Mouse (Mus musculus) forebrain, postnatal 0 days (tissue): Measurements from ENCODE around the gene Ip6k1. TPM values are rescaled to one million over a fixed set of nuclear protein-coding genes. Genes with fewer than 3 reads are reported as not detected.

Source experiments
- ATAC-seq: fragments of 200-750 bp; cut with Nextera tagmentation; 2 replicates; pipeline ENCODE4 v1.8.0; 2017; ENCODE audit warnings: mild to moderate bottlenecking, moderate library complexity
- DNase-seq: peaks from one replicate; pipeline ENCODE4 v3.0.0-alpha.2; 2015
- H3K27ac ChIP-seq: fragments of 300-500 bp; sonication (generic); 2 replicates; pipeline ENCODE4 v1.5.1; 2014; ENCODE audit warnings: low read depth, mild to moderate bottlenecking, antibody characterized with exemption, low read length, moderate library complexity, mixed read lengths
- H3K27me3 ChIP-seq: fragments of 300-500 bp; sonication (generic); 2 replicates; pipeline ENCODE4 v1.6.1; 2014; ENCODE audit warnings: mild to moderate bottlenecking, low read length, mixed read lengths; ENCODE audit not compliant: insufficient read depth
- H3K36me3 ChIP-seq: fragments of 300-500 bp; sonication (generic); 2 replicates; pipeline ENCODE4 v1.6.1; 2014; ENCODE audit warnings: mild to moderate bottlenecking, moderate library complexity; ENCODE audit not compliant: insufficient read depth
- H3K4me1 ChIP-seq: fragments of 300-500 bp; sonication (generic); 2 replicates; pipeline ENCODE4 v1.6.1; 2014; ENCODE audit warnings: antibody characterized with exemption; ENCODE audit not compliant: insufficient read depth
- H3K4me2 ChIP-seq: fragments of 300-500 bp; sonication (generic); 2 replicates; pipeline ENCODE4 v1.6.1; 2014; ENCODE audit warnings: low read depth, mild to moderate bottlenecking, moderate library complexity
- H3K4me3 ChIP-seq: fragments of 300-500 bp; sonication (generic); 2 replicates; pipeline ENCODE4 v1.5.1; 2014; ENCODE audit warnings: low read depth, low read length, mixed read lengths
- H3K9ac ChIP-seq: fragments of 300-500 bp; sonication (generic); 2 replicates; pipeline ENCODE4 v1.6.1; 2014; ENCODE audit warnings: mild to moderate bottlenecking
- H3K9me3 ChIP-seq: fragments of 300-500 bp; sonication (generic); 2 replicates; pipeline ENCODE4 v1.6.1; 2016; ENCODE audit warnings: low read length
- CTCF ChIP-seq: sonication (generic); IDR thresholded peaks from 2 replicates; pipeline ENCODE4 v1.5.1; 2016; ENCODE audit warnings: antibody characterized with exemption, control low read depth, low read depth
- WGBS: fragments of 180-500 bp; shearing (Covaris S2); extraction: QIAGEN DNeasy Blood & Tissue Kit; methylation state at CpG from one replicate; pipeline ENCODE4 v1.1.7; 2014; 5-methylcytosine and 5-hydroxymethylcytosine counted together
- polyA plus RNA-seq: library from polyadenylated mRNA; unstranded; fragments of >200 nt; fragmentation: Nextera tagmentation; extraction: Ambion mirVana; gene quantifications from 2 replicates; pipeline ENCODE4 v1.2.1, GENCODE M21; 2015
- total RNA-seq: library from RNA; depleted of rRNA; stranded (reverse); fragments of >200 nt; gene quantifications from 2 replicates; pipeline ENCODE4 v1.2.3, GENCODE M21; 2014

The Ip6k1 gene
- total and polyA plus RNA-seq, 2 experiments from 2014 or later = 86.9 to 251 TPM

- WGBS = 6% methylated on average over 19 of the region's 19 CpGs
- TF ChIP-seq CTCF = no peak
- no peak for DNase-seq
- no peak overlapping the region for H3K9ac ChIP-seq
- no peak; the same call in 1 of the 2 replicates for ATAC-seq
- 0 out of 2 replicates have a peak overlapping the region, but pooled peaks have one; percentile 12 for H3K4me3 ChIP-seq
- no peak overlapping the region for H3K27ac ChIP-seq
- H3K4me1 ChIP-seq = peaks cover 10% of the 10 kb centered on the region
- peaks cover 29% of the 10 kb centered on the region for H3K36me3 ChIP-seq
- H3K4me2 ChIP-seq = peak overlapping the region; percentile 29
- H3K27me3 ChIP-seq = peaks cover 7% of the 10 kb centered on the region
- H3K9me3 ChIP-seq = no peaks in the 10 kb centered on the region
Observed at GRCm38 (mm10) chr9:108082549-108082948, 80.2 kb downstream of the Ip6k1 start.

DNA sequence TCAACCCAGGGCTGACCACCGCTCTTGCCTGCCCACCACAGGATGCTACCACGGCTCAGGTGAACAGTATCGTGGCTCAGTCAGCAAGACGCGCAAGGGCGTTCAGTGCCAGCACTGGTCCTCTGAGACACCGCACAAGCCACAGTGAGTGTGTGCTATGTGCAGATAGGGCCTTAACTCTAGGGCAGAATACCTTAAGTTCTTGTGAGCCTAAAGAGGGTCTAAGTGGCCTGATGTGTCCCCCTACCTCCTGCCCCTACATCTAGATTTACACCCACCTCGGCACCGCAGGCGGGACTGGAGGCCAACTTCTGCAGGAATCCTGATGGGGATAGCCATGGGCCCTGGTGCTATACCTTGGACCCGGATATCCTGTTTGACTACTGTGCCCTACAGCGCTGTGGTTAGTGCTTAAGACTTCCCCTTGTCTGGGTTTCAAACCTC lies 80.7 kb downstream of the Ip6k1 start, which contains the start of gene Rnf123:
Gene Rnf123 (minus strand): TSS at position 359 of the 444 bp plus-strand sequence.
- H3K4me3 ChIP-seq = 0 out of 2 replicates have a peak within 1 kb of the TSS, but pooled peaks have one; percentile 12
- H3K9ac ChIP-seq = no peak within 1 kb of the TSS
- peaks cover 10% of the 10 kb centered on the region for H3K4me1 ChIP-seq
- 30% methylated on average over 12 of the region's 12 CpGs for WGBS
- DNase-seq = no peak
- no peak for TF ChIP-seq CTCF
- no peaks in the 10 kb centered on the region for H3K9me3 ChIP-seq
- H3K27me3 ChIP-seq = peaks cover 7% of the 10 kb centered on the region
- H3K4me2 ChIP-seq = peak within 1 kb of the TSS; percentile 29
- ATAC-seq = no peak
- peaks cover 34% of the 10 kb centered on the region for H3K36me3 ChIP-seq
- no peak within 1 kb of the TSS for H3K27ac ChIP-seq

DNA sequence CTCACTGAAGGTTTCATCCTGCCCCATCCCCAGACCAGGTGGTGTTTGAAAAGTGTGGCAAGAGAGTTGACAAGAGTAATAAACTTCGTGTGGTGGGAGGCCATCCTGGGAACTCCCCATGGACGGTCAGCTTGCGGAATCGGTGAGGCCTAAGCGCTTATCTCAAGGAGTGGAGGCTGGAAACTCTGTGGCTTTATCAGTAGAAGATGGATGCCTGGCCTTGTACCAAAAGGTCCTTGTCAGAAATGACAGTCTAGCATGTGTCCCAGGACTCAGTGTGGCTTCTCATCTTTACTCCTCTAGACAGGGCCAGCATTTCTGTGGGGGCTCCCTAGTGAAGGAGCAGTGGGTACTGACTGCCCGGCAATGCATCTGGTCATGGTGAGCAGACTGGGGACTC lies 81.3 kb downstream of the Ip6k1 start:
- H3K9ac ChIP-seq = no peak overlapping the region
- H3K4me2 ChIP-seq = no peak overlapping the region
- no peak overlapping the region for H3K27ac ChIP-seq
- no peak for TF ChIP-seq CTCF
- peaks cover 7% of the 10 kb centered on the region for H3K27me3 ChIP-seq
- peaks cover 39% of the 10 kb centered on the region for H3K36me3 ChIP-seq
- no peaks in the 10 kb centered on the region for H3K9me3 ChIP-seq
- ATAC-seq = no peak
- H3K4me1 ChIP-seq = peaks cover 5% of the 10 kb centered on the region
- DNase-seq = no peak
- 88% methylated on average over 6 of the region's 6 CpGs for WGBS
- no peak overlapping the region for H3K4me3 ChIP-seq

DNA sequence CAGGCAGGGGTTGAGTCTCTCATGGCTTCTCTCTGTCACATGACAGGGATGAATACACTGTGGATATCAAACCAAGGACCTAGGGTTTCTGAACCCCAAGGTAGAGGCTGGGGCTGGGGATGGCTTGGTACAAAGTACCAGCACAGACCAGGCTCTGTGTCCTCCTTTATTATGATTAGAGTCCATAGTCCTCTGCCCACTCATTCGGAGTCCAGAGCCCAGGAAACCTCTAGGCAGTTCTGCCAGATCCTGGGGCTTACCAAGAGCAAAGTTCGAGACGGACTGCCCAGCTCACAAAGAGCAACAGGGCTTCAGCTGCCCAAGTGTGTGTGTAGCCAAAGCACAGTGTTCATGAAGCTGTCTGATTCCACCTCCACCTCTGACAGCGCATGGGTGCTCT lies 83.0 kb downstream of the Ip6k1 start:
- peaks cover 4% of the 10 kb centered on the region; the same call in 1 of the 2 replicates for H3K4me1 ChIP-seq
- no peak overlapping the region for H3K4me3 ChIP-seq
- no peak overlapping the region for H3K9ac ChIP-seq
- H3K9me3 ChIP-seq = no peaks in the 10 kb centered on the region
- TF ChIP-seq CTCF = no peak
- no peak overlapping the region for H3K27ac ChIP-seq
- ATAC-seq = no peak
- WGBS = 94% methylated on average over 4 of the region's 4 CpGs
- no peak for DNase-seq
- H3K4me2 ChIP-seq = no peak overlapping the region
- peaks cover 7% of the 10 kb centered on the region for H3K27me3 ChIP-seq
- peaks cover 56% of the 10 kb centered on the region for H3K36me3 ChIP-seq

DNA sequence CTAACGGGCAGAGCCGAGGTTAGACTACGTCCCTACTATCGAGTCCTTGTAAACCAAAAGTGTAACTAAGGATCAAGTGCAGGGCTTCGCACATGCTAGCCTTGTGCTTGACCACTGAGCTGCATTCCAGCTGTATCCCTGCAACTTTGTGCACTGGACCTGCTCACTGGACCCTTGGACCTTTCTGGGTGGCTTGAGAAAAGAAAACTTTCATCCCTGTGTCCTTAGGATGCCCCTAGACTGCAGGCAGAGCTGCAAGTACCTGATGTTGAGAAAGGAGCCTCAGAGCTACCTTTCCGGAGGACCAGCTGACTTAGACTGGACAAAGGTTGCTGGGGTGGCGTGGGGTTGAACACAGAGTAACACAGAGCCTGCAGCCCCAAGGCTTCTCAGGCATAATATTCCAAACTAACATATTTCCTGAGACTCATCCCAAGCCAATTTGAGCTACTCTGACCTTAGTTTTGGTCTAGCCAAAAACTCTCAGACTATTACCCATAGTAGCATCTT lies 88.4 kb downstream of the Ip6k1 start:
- no peak for ATAC-seq
- Histone ChIP-seq H3K4me3 (no peak overlapping the region), H3K4me2 (no peak overlapping the region), H3K27ac (no peak overlapping the region), H3K9me3 (no peaks in the 10 kb centered on the region), H3K36me3 (peaks cover 67% of the 10 kb centered on the region), H3K27me3 (no peaks in the 10 kb centered on the region), H3K4me1 (no peaks in the 10 kb centered on the region), H3K9ac (no peak overlapping the region)
- TF ChIP-seq CTCF = no peak
- 97% methylated on average over 7 of the region's 7 CpGs for WGBS
- DNase-seq = no peak

DNA sequence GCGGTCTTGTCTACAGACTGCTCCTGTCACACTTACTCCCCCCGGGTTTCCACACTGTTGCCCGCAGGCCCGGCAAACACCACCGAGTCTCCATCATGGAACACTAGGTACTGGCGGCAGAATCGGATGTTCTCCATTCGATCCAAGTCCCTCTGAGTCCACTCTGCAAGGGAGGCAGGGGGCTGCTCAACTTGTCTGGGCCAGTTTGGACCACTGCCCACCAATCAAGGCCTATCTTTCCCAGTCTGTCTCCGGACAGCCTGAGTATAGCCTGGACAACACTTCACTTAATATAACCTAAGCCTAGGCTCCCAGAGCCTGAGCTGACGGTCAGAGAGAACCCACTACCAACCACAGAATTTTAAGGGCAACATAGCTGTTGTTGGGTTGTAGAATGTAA lies 91.3 kb downstream of the Ip6k1 start:
- Histone ChIP-seq H3K9me3 (no peaks in the 10 kb centered on the region), H3K4me1 (no peaks in the 10 kb centered on the region), H3K4me3 (peak overlapping the region; percentile 44), H3K36me3 (peaks cover 50% of the 10 kb centered on the region), H3K27ac (no peak overlapping the region), H3K4me2 (peak overlapping the region; percentile 98), H3K27me3 (no peaks in the 10 kb centered on the region), H3K9ac (peak overlapping the region; percentile 67; the same call in 1 of the 2 replicates)
- no peak for TF ChIP-seq CTCF
- DNase-seq (no peak), ATAC-seq (no peak)
- 68% methylated on average over 10 of the region's 10 CpGs for WGBS

- Histone ChIP-seq H3K27me3 (no peaks in the 10 kb centered on the region), H3K4me3 (peak within 1 kb of the TSS; percentile 44), H3K36me3 (peaks cover 50% of the 10 kb centered on the region), H3K4me1 (no peaks in the 10 kb centered on the region), H3K27ac (peak within 1 kb of the TSS; percentile 74), H3K4me2 (peak within 1 kb of the TSS; percentile 98), H3K9me3 (no peaks in the 10 kb centered on the region), H3K9ac (peak within 1 kb of the TSS; percentile 67)
- DNase-seq = peak; percentile 83
- ATAC-seq = peak; percentile 90
- WGBS = 2% methylated on average over 51 of the region's 52 CpGs
- TF ChIP-seq CTCF = peak; percentile 6; the same call in 1 of the 2 replicates
Observed at GRCm38 (mm10) chr9:108094184-108094941, 92.1 kb downstream of the Ip6k1 start, which contains the start of gene Apeh. TSS of gene Apeh (minus strand) at chr9:108094606.
